Mouse (Mus musculus) lung, postnatal 4 days (tissue): ENCODE results near the gene Dcp1b.

Source experiments
- DNase-seq, 2 experiments: peaks; one replicate each; pipeline ENCODE4 v3.0.0; 2021

Gene Dcp1b

GRCm38 (mm10) chr6:119175078-119175853 is at the start of gene Dcp1b:
Gene Dcp1b (plus strand): TSS chr6:119175253.
- peak; percentile 92 to 93 for DNase-seq

GRCm38 (mm10) chr6:119126991-119127390 is 48.1 kb upstream of the Dcp1b start:
- no peak for DNase-seq

- no peak for DNase-seq
These were observed 47.0 kb upstream of the Dcp1b start for GRCm38 (mm10) chr6:119128076-119128475.

GRCm38 (mm10) chr6:119128521-119128920 is 46.5 kb upstream of the Dcp1b start:
- DNase-seq, result no peak

GRCm38 (mm10) chr6:119129664-119130063 is 45.4 kb upstream of the Dcp1b start:
- DNase-seq, result peak; percentile 42 to 66

- DNase-seq, result no peak
These were observed 42.8 kb upstream of the Dcp1b start for GRCm38 (mm10) chr6:119132111-119132735.

GRCm38 (mm10) chr6:119132863-119133262 is 42.2 kb upstream of the Dcp1b start:
- DNase-seq, result no peak

GRCm38 (mm10) chr6:119137768-119138167 is 37.3 kb upstream of the Dcp1b start:
- DNase-seq, result peak; percentile 14 to 32

- no peak for DNase-seq
These were observed 35.5 kb upstream of the Dcp1b start for GRCm38 (mm10) chr6:119139561-119139960.

- no peak for DNase-seq
These were observed 29.9 kb upstream of the Dcp1b start for GRCm38 (mm10) chr6:119145109-119145508.

- no peak for DNase-seq
These were observed 9.4 kb upstream of the Dcp1b start for GRCm38 (mm10) chr6:119165677-119166076.

GRCm38 (mm10) chr6:119174307-119175074 is 562 bp upstream of the Dcp1b start:
- DNase-seq, result no peak

- DNase-seq, result no peak
These were observed 1.1 kb downstream of the Dcp1b start for GRCm38 (mm10) chr6:119176103-119176502.

GRCm38 (mm10) chr6:119177101-119177500 is 2.0 kb downstream of the Dcp1b start:
- no peak for DNase-seq

- no peak for DNase-seq
These were observed 5.1 kb downstream of the Dcp1b start for GRCm38 (mm10) chr6:119180188-119180587.

- DNase-seq, result no peak
These were observed 7.2 kb downstream of the Dcp1b start for GRCm38 (mm10) chr6:119182211-119182610.

- no peak for DNase-seq
These were observed 8.7 kb downstream of the Dcp1b start for GRCm38 (mm10) chr6:119183781-119184180.

- DNase-seq, result peak in 1 of 2 experiments; percentile 22
These were observed 11.6 kb downstream of the Dcp1b start for GRCm38 (mm10) chr6:119186658-119187057.

GRCm38 (mm10) chr6:119187631-119188030 is 12.6 kb downstream of the Dcp1b start:
- no peak for DNase-seq

- DNase-seq, result no peak
These were observed 16.4 kb downstream of the Dcp1b start for GRCm38 (mm10) chr6:119191478-119191877.

- no peak for DNase-seq
These were observed 18.6 kb downstream of the Dcp1b start for GRCm38 (mm10) chr6:119193571-119194154.

GRCm38 (mm10) chr6:119194161-119194560 is 19.1 kb downstream of the Dcp1b start:
- DNase-seq, result no peak

- DNase-seq, result no peak
These were observed 19.5 kb downstream of the Dcp1b start for GRCm38 (mm10) chr6:119194601-119195000.
